Mouse (Mus musculus): ENCODE results near the gene Taldo1. TPM values are rescaled to one million over a fixed set of nuclear protein-coding genes. Genes with fewer than 3 reads are reported as not detected.
"Not testable (repeated sequence)": the region's sequence is repeated elsewhere in the genome, so short reads cannot be mapped to it uniquely, and the experiment has no call there.

The Taldo1 gene
- polyA plus RNA-seq, 1 experiment, result 210 TPM

GRCm38 (mm10) chr7:141403305-141403704 lies 11.3 kb downstream of the Taldo1 start:
- peaks cover 33% of the 10 kb centered on the region for H3K36me3 ChIP-seq (ENCODE audit: control insufficient read depth, insufficient read depth, low read length, poor library complexity, severe bottlenecking)
- H3K27me3 ChIP-seq (ENCODE audit: control insufficient read depth, insufficient read depth, low read length, poor library complexity, severe bottlenecking), result no peaks in the 10 kb centered on the region
- H3K9me3 ChIP-seq (replicated peaks; ENCODE audit: control insufficient read depth, insufficient read depth, low read length, poor library complexity, severe bottlenecking), result no peaks in the 10 kb centered on the region
- no peak overlapping the region for H3K4me3 ChIP-seq (ENCODE audit: low read depth, low read length)
- peak; percentile 99 for TF ChIP-seq CTCF (IDR thresholded peaks at IDR 0.05; ENCODE audit: low read depth, low read length)
- TF ChIP-seq EP300 (IDR thresholded peaks at IDR 0.05; ENCODE audit: insufficient read depth, low read depth, low read length), result no peak
- no peak for TF ChIP-seq POLR2A (IDR thresholded peaks at IDR 0.05; ENCODE audit: insufficient read depth, low read length)
- no peak overlapping the region for H3K27ac ChIP-seq (ENCODE audit: insufficient read depth, low read length)
- H3K9ac ChIP-seq (ENCODE audit: low read depth, poor library complexity, severe bottlenecking), result no peak overlapping the region
- no peaks in the 10 kb centered on the region for H3K4me1 ChIP-seq (ENCODE audit: control insufficient read depth, insufficient read depth, low read length)

DNA sequence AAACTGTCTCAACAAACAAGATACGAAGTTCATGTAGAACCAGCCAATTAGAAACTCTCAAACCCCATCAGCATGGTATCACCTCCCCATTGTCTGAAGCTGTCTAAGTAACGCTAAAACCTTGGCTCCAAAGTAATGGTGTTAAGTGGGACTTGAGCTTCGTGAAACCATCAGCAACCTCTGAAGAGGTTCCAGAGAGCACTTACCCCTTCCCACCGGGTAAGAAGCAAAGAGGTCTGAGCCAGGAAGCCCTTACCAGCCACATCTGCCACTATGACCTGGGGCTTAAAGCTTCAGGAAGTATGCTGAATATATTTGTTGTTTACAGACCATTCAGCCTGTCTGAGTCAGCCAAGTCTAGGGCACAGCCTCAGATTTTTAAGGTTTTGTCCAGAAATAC lies 13.5 kb downstream of the Taldo1 start:
- H3K27ac ChIP-seq (ENCODE audit: insufficient read depth, low read length), result no peak overlapping the region
- H3K27me3 ChIP-seq (ENCODE audit: control insufficient read depth, insufficient read depth, low read length, poor library complexity, severe bottlenecking), result no peaks in the 10 kb centered on the region
- TF ChIP-seq EP300 (IDR thresholded peaks at IDR 0.05; ENCODE audit: insufficient read depth, low read depth, low read length), result no peak
- no peak for TF ChIP-seq POLR2A (IDR thresholded peaks at IDR 0.05; ENCODE audit: insufficient read depth, low read length)
- TF ChIP-seq CTCF (IDR thresholded peaks at IDR 0.05; ENCODE audit: low read depth, low read length), result no peak
- H3K4me1 ChIP-seq (ENCODE audit: control insufficient read depth, insufficient read depth, low read length), result no peaks in the 10 kb centered on the region
- peaks cover 13% of the 10 kb centered on the region; the same call in 1 of the 2 replicates for H3K36me3 ChIP-seq (ENCODE audit: control insufficient read depth, insufficient read depth, low read length, poor library complexity, severe bottlenecking)
- H3K4me3 ChIP-seq (ENCODE audit: low read depth, low read length), result no peak overlapping the region
- H3K9me3 ChIP-seq (replicated peaks; ENCODE audit: control insufficient read depth, insufficient read depth, low read length, poor library complexity, severe bottlenecking), result no peaks in the 10 kb centered on the region
- no peak overlapping the region for H3K9ac ChIP-seq (ENCODE audit: low read depth, poor library complexity, severe bottlenecking)

GRCm38 (mm10) chr7:141407670-141408069 lies 15.7 kb downstream of the Taldo1 start:
- not testable (repeated sequence) for H3K4me1 ChIP-seq (ENCODE audit: control insufficient read depth, insufficient read depth, low read length); H3K36me3 ChIP-seq (ENCODE audit: control insufficient read depth, insufficient read depth, low read length, poor library complexity, severe bottlenecking); H3K27ac ChIP-seq (ENCODE audit: insufficient read depth, low read length); H3K9ac ChIP-seq (ENCODE audit: low read depth, poor library complexity, severe bottlenecking); H3K27me3 ChIP-seq (ENCODE audit: control insufficient read depth, insufficient read depth, low read length, poor library complexity, severe bottlenecking); H3K4me3 ChIP-seq (ENCODE audit: low read depth, low read length); H3K9me3 ChIP-seq (replicated peaks; ENCODE audit: control insufficient read depth, insufficient read depth, low read length, poor library complexity, severe bottlenecking)

DNA sequence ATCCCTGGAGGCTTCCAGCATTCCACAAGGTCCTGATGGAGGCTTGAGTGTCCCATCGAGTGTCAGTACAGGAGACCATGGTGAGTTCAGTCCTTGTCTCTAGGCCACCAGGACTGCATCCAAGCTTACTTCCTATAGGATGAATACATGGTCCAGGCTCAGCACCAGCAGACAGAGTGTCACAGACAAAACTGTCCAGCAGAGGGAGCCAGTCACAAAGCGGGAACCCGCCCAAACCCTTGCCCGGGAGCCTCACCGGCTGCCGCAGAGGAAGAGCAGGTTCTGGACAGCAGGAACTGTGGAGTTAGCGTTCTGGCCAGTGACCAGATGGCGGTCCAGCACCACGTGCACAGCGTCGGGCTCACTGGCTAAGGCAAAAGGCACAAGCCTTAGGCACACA lies 16.8 kb downstream of the Taldo1 start:
- H3K9ac ChIP-seq (ENCODE audit: low read depth, poor library complexity, severe bottlenecking), result no peak overlapping the region

DNA sequence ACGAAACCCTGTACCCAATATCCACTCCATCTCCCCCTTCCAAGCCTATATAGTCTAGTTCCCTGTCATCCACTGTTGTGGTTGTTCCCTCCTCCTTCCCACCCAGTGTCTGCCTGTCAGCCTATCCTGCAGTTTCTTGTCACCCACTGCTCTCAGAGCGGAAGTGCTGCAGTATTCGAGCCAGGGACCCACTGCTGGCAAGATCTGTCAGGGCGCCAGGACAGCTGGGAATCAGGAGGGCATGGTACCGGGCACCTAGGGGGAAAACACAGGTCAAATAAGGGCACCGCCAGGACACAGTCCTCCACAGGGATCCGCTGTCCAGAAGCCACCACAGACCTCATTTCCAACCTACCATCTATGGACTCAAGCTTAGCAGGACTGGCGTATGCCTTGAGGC lies 18.6 kb downstream of the Taldo1 start:
- H3K27ac ChIP-seq (ENCODE audit: insufficient read depth, low read length), result no peak overlapping the region
- no peaks in the 10 kb centered on the region for H3K4me1 ChIP-seq (ENCODE audit: control insufficient read depth, insufficient read depth, low read length)
- H3K27me3 ChIP-seq (ENCODE audit: control insufficient read depth, insufficient read depth, low read length, poor library complexity, severe bottlenecking), result no peaks in the 10 kb centered on the region
- TF ChIP-seq EP300 (IDR thresholded peaks at IDR 0.05; ENCODE audit: insufficient read depth, low read depth, low read length) (no peak), CTCF (IDR thresholded peaks at IDR 0.05; ENCODE audit: low read depth, low read length) (no peak), POLR2A (IDR thresholded peaks at IDR 0.05; ENCODE audit: insufficient read depth, low read length) (no peak)
- H3K4me3 ChIP-seq (ENCODE audit: low read depth, low read length), result no peak overlapping the region
- H3K9ac ChIP-seq (ENCODE audit: low read depth, poor library complexity, severe bottlenecking), result no peak overlapping the region
- H3K9me3 ChIP-seq (replicated peaks; ENCODE audit: control insufficient read depth, insufficient read depth, low read length, poor library complexity, severe bottlenecking), result no peaks in the 10 kb centered on the region
- no peaks in the 10 kb centered on the region for H3K36me3 ChIP-seq (ENCODE audit: control insufficient read depth, insufficient read depth, low read length, poor library complexity, severe bottlenecking)

More for the DNA sequence above, 16.8 kb downstream of the Taldo1 start:
- Histone ChIP-seq H3K27ac (ENCODE audit: insufficient read depth, low read length) (no peak overlapping the region), H3K4me3 (ENCODE audit: low read depth, low read length) (no peak overlapping the region), H3K9me3 (replicated peaks; ENCODE audit: control insufficient read depth, insufficient read depth, low read length, poor library complexity, severe bottlenecking) (no peaks in the 10 kb centered on the region), H3K4me1 (ENCODE audit: control insufficient read depth, insufficient read depth, low read length) (no peaks in the 10 kb centered on the region), H3K36me3 (ENCODE audit: control insufficient read depth, insufficient read depth, low read length, poor library complexity, severe bottlenecking) (no peaks in the 10 kb centered on the region), H3K27me3 (ENCODE audit: control insufficient read depth, insufficient read depth, low read length, poor library complexity, severe bottlenecking) (no peaks in the 10 kb centered on the region)
- TF ChIP-seq CTCF (IDR thresholded peaks at IDR 0.05; ENCODE audit: low read depth, low read length), result peak; percentile 96
- TF ChIP-seq EP300 (IDR thresholded peaks at IDR 0.05; ENCODE audit: insufficient read depth, low read depth, low read length), result no peak

DNA sequence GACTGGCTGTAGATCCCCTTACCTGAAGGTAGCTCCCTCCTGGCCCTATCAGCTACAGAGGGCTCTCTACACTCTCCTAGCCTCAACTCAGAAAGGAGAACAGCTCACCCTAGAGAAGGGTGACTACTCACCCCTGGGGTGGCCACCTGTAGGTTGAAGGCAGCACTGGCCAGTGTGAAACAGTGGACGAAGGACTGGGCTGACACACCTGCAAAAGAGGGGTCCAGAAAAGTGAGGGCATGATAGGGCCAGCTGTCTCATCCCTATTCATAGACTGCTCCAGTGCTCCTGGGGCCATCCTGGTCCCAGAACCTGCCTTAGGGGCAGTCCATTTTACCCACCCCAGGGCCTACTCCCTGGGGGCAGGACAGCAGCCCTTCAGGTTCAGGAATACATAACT lies 19.7 kb downstream of the Taldo1 start:
- TF ChIP-seq EP300 (IDR thresholded peaks at IDR 0.05; ENCODE audit: insufficient read depth, low read depth, low read length), result no peak
- TF ChIP-seq CTCF (IDR thresholded peaks at IDR 0.05; ENCODE audit: low read depth, low read length), result no peak
- TF ChIP-seq POLR2A (IDR thresholded peaks at IDR 0.05; ENCODE audit: insufficient read depth, low read length), result no peak

More for the DNA sequence above, 19.7 kb downstream of the Taldo1 start:
- Histone ChIP-seq H3K9ac (ENCODE audit: low read depth, poor library complexity, severe bottlenecking) (no peak overlapping the region), H3K4me3 (ENCODE audit: low read depth, low read length) (no peak overlapping the region), H3K27ac (ENCODE audit: insufficient read depth, low read length) (no peak overlapping the region), H3K36me3 (ENCODE audit: control insufficient read depth, insufficient read depth, low read length, poor library complexity, severe bottlenecking) (no peaks in the 10 kb centered on the region), H3K9me3 (replicated peaks; ENCODE audit: control insufficient read depth, insufficient read depth, low read length, poor library complexity, severe bottlenecking) (no peaks in the 10 kb centered on the region), H3K27me3 (ENCODE audit: control insufficient read depth, insufficient read depth, low read length, poor library complexity, severe bottlenecking) (no peaks in the 10 kb centered on the region), H3K4me1 (ENCODE audit: control insufficient read depth, insufficient read depth, low read length) (peaks cover 5% of the 10 kb centered on the region)
